Mouse (Mus musculus) megakaryocyte-erythroid progenitor cell, adult 5-6 weeks (primary cell): Measurements from ENCODE around the gene Cacna1b. TPM values are rescaled to one million over a fixed set of nuclear protein-coding genes. Genes with fewer than 3 reads are reported as not detected.

Experiments used
- ATAC-seq: replicated peaks from 2 replicates; pipeline ENCODE4 v1.8.0; 2016; ENCODE audit warnings: mild to moderate bottlenecking, inconsistent platforms; ENCODE audit not compliant: severe bottlenecking, poor library complexity, low FRiP score, low TSS enrichment
- total RNA-seq, 2 experiments: library from RNA; stranded (forward) in 1 of 2; stranded (reverse) in 1 of 2; fragments of 200-1000, 215-1000 nt in 1 of 2; fragments of >200 nt in 1 of 2; fragmentation: Nextera tagmentation in 1 of 2; gene quantifications; 2 replicates each; pipeline ENCODE4 v1.2.3; 2014 to 2017

Gene Cacna1b
- total RNA-seq, 2 experiments from 2014 or later: not detected

- ATAC-seq: no peak
These were observed 200.2 kb downstream of the Cacna1b start for GRCm38 (mm10) chr2:24562547-24563290.

- ATAC-seq: no peak
These were observed 201.0 kb downstream of the Cacna1b start for GRCm38 (mm10) chr2:24561946-24562345.

- ATAC-seq: no peak
These were observed 202.8 kb downstream of the Cacna1b start for GRCm38 (mm10) chr2:24560201-24560600.

- ATAC-seq: no peak
These were observed 206.6 kb downstream of the Cacna1b start for GRCm38 (mm10) chr2:24556347-24556746.

- ATAC-seq: no peak
These were observed 209.0 kb downstream of the Cacna1b start for GRCm38 (mm10) chr2:24553962-24554361.

Other genes starting within 250 kb of the Cacna1b start
- gene Ehmt1, start 156.5 kb upstream of the Cacna1b start, total RNA-seq (2014; fragmentation: Nextera tagmentation): 78.3 and 81.6 TPM in 2 replicates
- 62.9 and 107 TPM in 2 replicates for gene Ehmt1, start 156.5 kb upstream of the Cacna1b start, total RNA-seq (2017)
- gene Arrdc1, start 172.1 kb upstream of the Cacna1b start, total RNA-seq (2014; fragmentation: Nextera tagmentation): 53.4 and 55.9 TPM in 2 replicates
- 38.7 and 66.0 TPM in 2 replicates for gene Arrdc1, start 172.1 kb upstream of the Cacna1b start, total RNA-seq (2017)
- gene Zmynd19, start 186.6 kb upstream of the Cacna1b start, total RNA-seq (2014; fragmentation: Nextera tagmentation): 34.5 and 34.9 TPM in 2 replicates
- gene Zmynd19, start 186.6 kb upstream of the Cacna1b start, total RNA-seq (2017): 69.9 and 75.2 TPM in 2 replicates
- gene Dph7, start 199.2 kb upstream of the Cacna1b start, total RNA-seq (2014; fragmentation: Nextera tagmentation): 21.0 and 24.9 TPM in 2 replicates
- gene Dph7, start 199.2 kb upstream of the Cacna1b start, total RNA-seq (2017): 16.1 and 29.1 TPM in 2 replicates
- gene Mrpl41, start 211.9 kb upstream of the Cacna1b start, total RNA-seq (2014; fragmentation: Nextera tagmentation): 80.8 and 117 TPM in 2 replicates
- gene Mrpl41, start 211.9 kb upstream of the Cacna1b start, total RNA-seq (2017): 129 and 194 TPM in 2 replicates
- 52.9 and 61.2 TPM in 2 replicates for gene Pnpla7, start 212.9 kb upstream of the Cacna1b start, total RNA-seq (2014; fragmentation: Nextera tagmentation)
- gene Pnpla7, start 212.9 kb upstream of the Cacna1b start, total RNA-seq (2017): 36.6 and 41.8 TPM in 2 replicates